29 mouse cellular contexts compared by ENCODE assay signal in the genomic region with DNA sequence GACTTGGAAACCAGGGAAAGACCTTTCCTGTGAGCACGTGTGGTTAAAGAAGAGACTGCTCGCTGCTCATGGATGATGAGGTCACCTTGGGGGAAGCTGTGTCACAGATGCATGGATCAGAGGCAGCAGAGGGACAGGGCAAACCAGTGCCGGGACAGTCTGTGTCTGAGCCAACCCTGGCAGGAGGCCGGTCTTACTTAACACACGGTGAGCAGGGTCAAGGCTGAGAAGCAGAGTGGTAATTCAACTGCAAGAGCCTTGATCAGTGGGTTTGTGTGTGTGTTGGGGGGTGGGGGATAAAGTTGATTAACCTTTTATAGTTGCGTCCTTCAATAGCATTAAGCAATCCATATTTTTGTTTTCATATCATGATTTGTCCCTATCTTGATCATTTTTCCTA. TPM values are rescaled to one million over a fixed set of nuclear protein-coding genes. Genes with fewer than 3 reads are reported as not detected.
DNase-seq lines count a peak whose midpoint lies in the region; ATAC-seq lines count a peak whose summit lies in the region.
"Had no signal": no experiment of that assay in that cellular context is flagged by ENCODE, and none has a peak within 500 bp of the region (broad histone marks: within the 10 kb centered on the region; RNA-seq: fewer than 3 reads in every experiment).

No protein-coding gene starts in this region.

- H3K4me2 ChIP-seq in hindbrain, embryonic 12.5 days (replicated peaks), result no peak overlapping the region
- no peak overlapping the region for H3K4me2 ChIP-seq in hindbrain, embryonic 14.5 days (replicated peaks)
- H3K4me2 ChIP-seq: heart, embryonic 13.5 days; kidney, embryonic 15.5 days; limb, embryonic 12.5 days; liver, embryonic 13.5 days; neural tube, embryonic 13.5 days had no signal

- 54% methylated on average over 6 of the region's 6 CpGs for WGBS in hindbrain, embryonic 12.5 days
- 56% methylated on average over 6 of the region's 6 CpGs for WGBS in hindbrain, embryonic 14.5 days

- no peaks in the 10 kb centered on the region for H3K9me3 ChIP-seq in hindbrain, embryonic 12.5 days (replicated peaks)
- no peaks in the 10 kb centered on the region for H3K9me3 ChIP-seq in hindbrain, embryonic 14.5 days (ENCODE audit: control insufficient read depth, low read length)
- H3K9me3 ChIP-seq: heart, embryonic 13.5 days; kidney, embryonic 15.5 days; limb, embryonic 12.5 days; liver, embryonic 13.5 days; neural tube, embryonic 13.5 days had no signal

- no peak for ATAC-seq in hindbrain, embryonic 12.5 days (ENCODE audit: low FRiP score)
- no peak for ATAC-seq in hindbrain, embryonic 14.5 days (ENCODE audit: low FRiP score)
- ATAC-seq: CD4-positive, CD25-positive, alpha-beta regulatory T cell, adult 4 months; forebrain, embryonic 14.5 days; intestine, postnatal 0 days; midbrain, embryonic 16.5 days had no signal

- peaks cover 18% of the 10 kb centered on the region for H3K4me1 ChIP-seq in hindbrain, embryonic 12.5 days
- H3K4me1 ChIP-seq in hindbrain, embryonic 14.5 days (replicated peaks; ENCODE audit: control insufficient read depth, insufficient read depth, low read length), result peaks cover 14% of the 10 kb centered on the region
- H3K4me1 ChIP-seq: kidney, embryonic 15.5 days; liver, embryonic 13.5 days had no signal

- no peaks in the 10 kb centered on the region for H3K27me3 ChIP-seq in hindbrain, embryonic 12.5 days
- no peaks in the 10 kb centered on the region for H3K27me3 ChIP-seq in hindbrain, embryonic 14.5 days (ENCODE audit: control insufficient read depth, insufficient read depth, low read length)
- H3K27me3 ChIP-seq: heart, embryonic 13.5 days; kidney, embryonic 15.5 days; limb, embryonic 12.5 days; liver, embryonic 13.5 days; neural tube, embryonic 13.5 days had no signal

- 0 out of 2 replicates have a peak overlapping the region, but pooled peaks have one; percentile 25 for H3K27ac ChIP-seq in hindbrain, embryonic 12.5 days
- H3K27ac ChIP-seq in hindbrain, embryonic 14.5 days, result no peak overlapping the region
- H3K27ac ChIP-seq: heart, embryonic 13.5 days; kidney, embryonic 15.5 days; limb, embryonic 12.5 days; liver, embryonic 13.5 days; neural tube, embryonic 13.5 days had no signal

- peak; percentile 88 for DNase-seq in heart, adult 11 months
- DNase-seq in heart, adult 8-10 months (ENCODE audit: low spot score), result no peak
- no peak for DNase-seq in hindbrain, embryonic 14.5 days (ENCODE audit: low spot score)
- DNase-seq in adrenal gland, adult 2 months, result peak; percentile 84
- peak; percentile 4 to 9 for DNase-seq in adrenal gland, postnatal 4 days (ENCODE audit: low spot score in 2 of 2)
- DNase-seq in left cerebral cortex, postnatal 36 days (ENCODE audit: low spot score in 2 of 2), result no peak
- no peak for DNase-seq in lung, postnatal 14 days
- DNase-seq: cerebellum, adult 11-12 months; cerebellum, postnatal 10 days; embryo, embryonic 11 days; gastrocnemius, postnatal 14 days; kidney, postnatal 36 days; layer of hippocampus, postnatal 36 days; liver, embryonic 13.5 days; lung, adult 2 months; lung, postnatal 36 days; right cerebral cortex, adult 18-20 months; thymus, adult 18-20 months; thymus, postnatal 36 days had no signal

- no peak overlapping the region for H3K4me3 ChIP-seq in hindbrain, embryonic 12.5 days
- H3K4me3 ChIP-seq in hindbrain, embryonic 14.5 days (replicated peaks; ENCODE audit: low read length), result no peak overlapping the region
- H3K4me3 ChIP-seq: heart, embryonic 13.5 days; kidney, embryonic 15.5 days; limb, embryonic 12.5 days; liver, embryonic 13.5 days; myocyte; neural tube, embryonic 13.5 days had no signal

- intact Hi-C loops in left cerebral cortex, postnatal 36 days (cut with DNase I), result no loop called here

- no peak overlapping the region for H3K9ac ChIP-seq in hindbrain, embryonic 12.5 days
- no peak overlapping the region for H3K9ac ChIP-seq in hindbrain, embryonic 14.5 days
- H3K9ac ChIP-seq: heart, embryonic 13.5 days; kidney, embryonic 15.5 days; limb, embryonic 12.5 days; liver, embryonic 13.5 days; neural tube, embryonic 13.5 days had no signal

- H3K36me3 ChIP-seq in hindbrain, embryonic 12.5 days, result no peaks in the 10 kb centered on the region
- no peaks in the 10 kb centered on the region for H3K36me3 ChIP-seq in hindbrain, embryonic 14.5 days (replicated peaks; ENCODE audit: control insufficient read depth, insufficient read depth)
- H3K36me3 ChIP-seq: heart, embryonic 13.5 days; kidney, embryonic 15.5 days; limb, embryonic 12.5 days; liver, embryonic 13.5 days; neural tube, embryonic 13.5 days had no signal

RNA-seq across cellular contexts. Expression of a gene that starts 37.4 kb away (rescaled TPM):
- 1 to 10 TPM; 3.6 to 5.6 (median 4.0) TPM for total RNA-seq in heart, adult 8-10 months (2022)
- polyA plus RNA-seq in hindbrain, embryonic 12.5 days (2016; fragmentation: Nextera tagmentation; extraction: Ambion mirVana), result 66.9 and 90.7 TPM in 2 replicates
- 2.6 and 4.2 TPM in 2 replicates for polyA plus RNA-seq in hindbrain, embryonic 14.5 days (2014; fragmentation: Nextera tagmentation; extraction: Ambion mirVana)
- total RNA-seq in adrenal gland, adult 2 months (2021), result 1 to 10 TPM; 1.8 to 2.4 TPM
- polyA plus RNA-seq in adrenal gland, adult 2 months (2012; rRNA removed), result not detected in 2 replicates
- total RNA-seq in adrenal gland, postnatal 4 days (2021), result under 1 TPM; 0.34 to 0.56 TPM
- total RNA-seq in left cerebral cortex, postnatal 36 days (2021), result 1 to 10 TPM in 1 of 2 experiments, under 1 TPM in 1; 0.88 to 1.2 TPM
- polyA plus RNA-seq: CD4-positive, CD25-positive, alpha-beta regulatory T cell, adult 4 months; liver, embryonic 13.5 days; myocyte had no signal

Comparison
In these comparisons a context has a peak if more than half of its experiments do, and no peak if none do; other contexts are left out.
1. DNase-seq: peak in heart, adult 11 months (single experiment), adrenal gland, adult 2 months (single experiment) and adrenal gland, postnatal 4 days (2 of 2); none in heart, adult 8-10 months (single experiment), hindbrain, embryonic 14.5 days (single experiment), left cerebral cortex, postnatal 36 days (0 of 2) and lung, postnatal 14 days (single experiment).